Mouse (Mus musculus) heart, embryonic 14.5 days (tissue): ENCODE results near the gene Tmem145. TPM values are rescaled to one million over a fixed set of nuclear protein-coding genes. Genes with fewer than 3 reads are reported as not detected.

Experiments
- ATAC-seq: fragments of 200-750 bp; cut with Nextera tagmentation; 2 replicates; pipeline ENCODE4 v1.8.0; 2017; ENCODE audit warnings: low read depth, moderate TSS enrichment; ENCODE audit not compliant: insufficient number of reproducible peaks, insufficient read depth, low FRiP score
- H3K27ac ChIP-seq, 2 experiments: fragments of 200-500 bp in 1 of 2; fragments of 300-500 bp in 1 of 2; sonication (generic) in 1 of 2; replicated peaks in 1 of 2; 2 replicates each; pipeline ENCODE4 v1.5.1; 2012 to 2014; ENCODE audit warnings: low read depth in 2 of 2, low read length in 2 of 2, control low read depth in 1 of 2, mild to moderate bottlenecking in 1 of 2, mixed read lengths in 1 of 2; ENCODE audit not compliant: control insufficient read depth in 1 of 2, insufficient read depth in 1 of 2
- H3K27me3 ChIP-seq: fragments of 300-500 bp; sonication (generic); 2 replicates; pipeline ENCODE4 v1.6.1; 2014; ENCODE audit warnings: mild to moderate bottlenecking, low read length, control low read depth; ENCODE audit not compliant: control insufficient read depth, insufficient read depth
- H3K36me3 ChIP-seq: fragments of 300-500 bp; sonication (generic); 2 replicates; pipeline ENCODE4 v1.6.1; 2014; ENCODE audit warnings: mild to moderate bottlenecking, control low read depth, low read length, mixed read lengths; ENCODE audit not compliant: control insufficient read depth, insufficient read depth
- H3K4me1 ChIP-seq, 2 experiments: fragments of 200-500 bp in 1 of 2; fragments of 300-500 bp in 1 of 2; sonication (generic) in 1 of 2; 2 replicates each; pipeline ENCODE4 v1.6.1; 2012 to 2014; ENCODE audit warnings: low read length in 2 of 2, control low read depth in 1 of 2, mixed read lengths in 1 of 2; ENCODE audit not compliant: control insufficient read depth in 2 of 2, insufficient read depth in 2 of 2
- H3K4me2 ChIP-seq: fragments of 300-500 bp; sonication (generic); 2 replicates; pipeline ENCODE4 v1.6.1; 2014; ENCODE audit warnings: mild to moderate bottlenecking, low read length
- H3K4me3 ChIP-seq, 2 experiments: fragments of 200-500 bp in 1 of 2; fragments of 300-500 bp in 1 of 2; sonication (generic) in 1 of 2; 2 replicates each; pipeline ENCODE4 v1.5.1; 2012 to 2014; ENCODE audit warnings: low read length in 2 of 2, mild to moderate bottlenecking in 2 of 2, control low read depth in 1 of 2, low read depth in 1 of 2, moderate library complexity in 1 of 2; ENCODE audit not compliant: control insufficient read depth in 1 of 2, insufficient read depth in 1 of 2
- H3K9ac ChIP-seq: fragments of 300-500 bp; sonication (generic); 2 replicates; pipeline ENCODE4 v1.6.1; 2014; ENCODE audit warnings: mild to moderate bottlenecking, low read length
- H3K9me3 ChIP-seq: fragments of 300-500 bp; sonication (generic); 2 replicates; pipeline ENCODE4 v1.6.1; 2016; ENCODE audit warnings: low read length, control low read depth; ENCODE audit not compliant: control insufficient read depth
- WGBS: fragments of 180-500 bp; shearing (Covaris S2); extraction: QIAGEN DNeasy Blood & Tissue Kit; methylation state at CpG from one replicate; pipeline ENCODE4 v1.1.7; 2014; 5-methylcytosine and 5-hydroxymethylcytosine counted together
- polyA plus RNA-seq: library from polyadenylated mRNA; unstranded; fragments of >200 nt; fragmentation: Nextera tagmentation; extraction: Ambion mirVana; gene quantifications from 2 replicates; pipeline ENCODE4 v1.2.1, GENCODE M21; 2014

Tmem145 gene
- polyA plus RNA-seq, 1 experiment from 2014 or later: 0.30 TPM

DNA sequence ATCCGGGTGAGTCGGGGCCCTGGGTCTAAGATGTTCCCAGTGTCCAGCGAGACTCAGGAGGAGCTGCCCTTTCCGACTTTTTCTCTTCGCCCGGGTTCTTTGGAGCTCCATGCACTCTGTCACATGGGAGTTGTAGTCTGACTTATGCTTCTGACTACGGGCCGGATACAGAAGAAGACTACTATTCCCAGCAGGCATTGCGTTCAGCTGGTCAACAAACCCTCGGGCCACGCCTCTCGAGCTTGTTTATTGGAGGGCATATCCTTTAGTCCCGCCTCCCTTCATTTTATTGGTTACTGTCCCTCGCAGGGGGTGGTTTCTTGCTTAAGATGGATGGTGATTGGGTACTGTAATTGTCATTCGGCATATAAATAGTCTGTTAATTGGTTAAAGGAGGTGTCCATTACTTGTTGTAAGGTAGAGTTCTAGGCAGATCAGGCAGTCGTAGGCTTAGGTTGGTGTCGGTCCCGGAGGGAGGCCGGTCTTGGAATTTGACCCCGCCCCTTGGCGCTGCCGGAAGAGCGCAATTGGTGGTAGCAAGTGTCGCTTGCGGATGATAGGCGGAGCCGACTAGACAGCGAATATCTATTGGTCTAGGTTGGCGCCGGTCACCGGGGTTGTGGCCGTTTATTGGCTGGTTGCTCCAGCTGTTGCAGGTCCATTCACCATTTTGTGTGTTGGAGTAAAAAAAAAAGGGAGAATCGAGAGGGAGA, 38.0 kb upstream of the Tmem145 start:
- Histone ChIP-seq H3K4me1 (peaks cover 11 to 23% of the 10 kb centered on the region in 2 experiments), H3K9me3 (no peaks in the 10 kb centered on the region), H3K27ac (peak overlapping the region; percentile 90 to 92), H3K27me3 (no peaks in the 10 kb centered on the region), H3K4me2 (peak overlapping the region; percentile 88), H3K36me3 (peaks cover 20% of the 10 kb centered on the region), H3K4me3 (peak overlapping the region; percentile 69 to 86), H3K9ac (peak overlapping the region; percentile 93)
- under 1% methylated on average over 33 of the region's 33 CpGs for WGBS
- ATAC-seq: peak; percentile 94

DNA sequence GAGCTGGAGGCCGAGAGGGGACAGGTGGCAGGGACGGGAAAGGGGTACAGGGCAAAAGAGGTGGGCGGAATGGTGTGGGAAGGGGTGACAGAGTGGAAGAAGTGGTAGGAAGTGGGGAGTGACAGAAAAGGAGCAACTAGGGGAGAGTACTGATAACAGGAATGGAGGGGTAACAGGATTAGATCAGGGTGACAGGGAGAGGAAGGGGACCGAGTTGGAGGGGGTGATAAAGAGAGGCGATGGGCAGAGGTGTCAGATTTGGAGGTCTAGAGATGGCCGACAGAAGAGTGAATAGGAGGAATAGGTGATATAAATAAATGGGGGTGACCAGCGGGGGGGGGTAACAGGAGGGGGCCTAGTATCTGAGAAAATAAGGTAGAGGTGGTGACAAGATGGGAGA, 37.3 kb upstream of the Tmem145 start:
- Histone ChIP-seq H3K4me1 (peaks cover 13 to 25% of the 10 kb centered on the region in 2 experiments), H3K27me3 (no peaks in the 10 kb centered on the region), H3K9me3 (no peaks in the 10 kb centered on the region), H3K27ac (peak overlapping the region; percentile 67 to 85), H3K4me2 (peak overlapping the region; percentile 88), H3K36me3 (peaks cover 27% of the 10 kb centered on the region), H3K4me3 (peak overlapping the region; percentile 67 to 86), H3K9ac (peak overlapping the region; percentile 93)
- ATAC-seq: no peak
- WGBS: 0% methylated on average over 7 of the region's 7 CpGs

DNA sequence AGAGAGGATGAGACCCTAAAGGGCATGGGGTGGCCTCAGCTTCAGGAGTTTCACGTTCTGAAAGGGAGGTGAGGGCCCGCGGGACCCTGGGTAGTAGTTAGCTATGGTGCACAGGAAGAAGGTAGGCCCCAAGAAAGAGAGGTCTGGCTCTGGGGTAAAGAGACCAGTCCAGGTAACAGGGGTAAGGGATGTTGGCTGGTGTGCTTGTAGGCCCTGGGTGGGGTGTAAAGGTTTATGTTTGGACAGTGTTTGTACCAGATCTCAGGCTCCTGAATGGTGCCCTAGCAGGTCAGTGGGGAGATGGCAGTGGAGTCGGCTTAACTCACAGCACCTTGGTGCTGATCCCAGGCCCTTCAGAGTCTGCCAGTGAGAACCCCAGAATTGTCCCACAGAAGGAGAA, 36.9 kb upstream of the Tmem145 start:
- peaks cover 31% of the 10 kb centered on the region for H3K36me3 ChIP-seq
- no peak for ATAC-seq
- WGBS: 44% methylated on average over 4 of the region's 4 CpGs
- no peaks in the 10 kb centered on the region for H3K27me3 ChIP-seq
- no peaks in the 10 kb centered on the region for H3K9me3 ChIP-seq
- peak overlapping the region; percentile 67 to 86 for H3K4me3 ChIP-seq
- H3K27ac ChIP-seq: peak overlapping the region; percentile 35 to 85
- peak overlapping the region; percentile 88 for H3K4me2 ChIP-seq
- peak overlapping the region; percentile 93 for H3K9ac ChIP-seq
- H3K4me1 ChIP-seq: peaks cover 15 to 29% of the 10 kb centered on the region in 2 experiments

DNA sequence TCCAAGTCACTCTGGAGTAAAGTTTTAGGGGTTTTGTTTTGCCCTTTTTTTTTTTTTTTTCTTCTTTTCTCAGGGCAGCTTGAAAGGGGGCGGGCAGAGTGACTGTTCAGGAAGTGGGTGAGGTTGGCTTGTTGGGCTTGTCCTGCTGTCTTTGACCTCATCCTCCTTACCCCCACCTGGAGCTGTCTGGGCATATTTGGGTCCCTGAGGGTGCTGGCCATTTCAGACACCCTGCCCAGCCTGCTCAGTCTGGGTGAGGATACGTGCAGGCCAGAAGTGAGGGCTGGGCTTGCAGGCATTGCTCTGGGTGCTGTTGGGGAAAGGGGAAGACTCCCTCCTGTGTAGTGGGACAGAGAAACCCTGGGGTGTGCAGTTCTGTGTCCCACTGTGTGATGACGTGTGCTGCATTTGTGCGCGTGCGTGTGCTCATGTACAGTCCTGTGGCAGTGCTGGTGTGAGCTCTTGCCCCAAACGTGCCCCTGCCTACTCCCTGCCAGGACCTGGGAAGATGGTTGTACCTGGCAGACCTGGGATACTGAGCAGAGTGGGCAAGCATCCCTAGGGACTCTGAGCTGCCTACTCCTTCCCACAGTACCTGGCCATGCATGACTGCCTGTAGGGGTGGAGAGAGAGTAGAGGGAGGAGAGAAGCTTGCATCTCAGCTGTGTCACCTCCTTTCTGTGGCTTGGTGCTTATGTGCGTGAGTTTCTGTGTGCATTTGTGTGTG, 36.2 kb upstream of the Tmem145 start:
- H3K4me2 ChIP-seq: peak overlapping the region; percentile 88
- H3K4me3 ChIP-seq: peak overlapping the region in 1 of 2 experiments; percentile 86; a peak in 1 of 4 replicates
- no peak for ATAC-seq
- no peaks in the 10 kb centered on the region for H3K27me3 ChIP-seq
- 76% methylated on average over 8 of the region's 8 CpGs for WGBS
- peaks cover 38% of the 10 kb centered on the region for H3K36me3 ChIP-seq
- H3K9me3 ChIP-seq: no peaks in the 10 kb centered on the region
- peaks cover 18 to 33% of the 10 kb centered on the region in 2 experiments for H3K4me1 ChIP-seq
- peak overlapping the region; percentile 93 for H3K9ac ChIP-seq
- H3K27ac ChIP-seq: peak overlapping the region in 1 of 2 experiments; percentile 85; a peak in 2 of 4 replicates

GRCm38 (mm10) chr7:25270652-25271633, 35.0 kb upstream of the Tmem145 start:
- Histone ChIP-seq H3K36me3 (peaks cover 40% of the 10 kb centered on the region), H3K4me3 (no peak overlapping the region), H3K4me1 (peaks cover 27 to 46% of the 10 kb centered on the region in 2 experiments), H3K9me3 (no peaks in the 10 kb centered on the region), H3K27me3 (no peaks in the 10 kb centered on the region), H3K9ac (no peak overlapping the region), H3K27ac (no peak overlapping the region), H3K4me2 (no peak overlapping the region)
- 86% methylated on average over 35 of the region's 35 CpGs for WGBS
- no peak for ATAC-seq

GRCm38 (mm10) chr7:25271651-25272444, 34.1 kb upstream of the Tmem145 start:
- Histone ChIP-seq H3K36me3 (peaks cover 40% of the 10 kb centered on the region), H3K9me3 (no peaks in the 10 kb centered on the region), H3K4me2 (no peak overlapping the region), H3K27ac (no peak overlapping the region), H3K4me1 (peaks cover 31 to 49% of the 10 kb centered on the region in 2 experiments), H3K9ac (no peak overlapping the region), H3K4me3 (no peak overlapping the region), H3K27me3 (no peaks in the 10 kb centered on the region)
- 79% methylated on average over 30 of the region's 30 CpGs for WGBS
- no peak for ATAC-seq
